Mouse (Mus musculus): ENCODE results near the gene Ptbp3.

The Ptbp3 gene

DNA sequence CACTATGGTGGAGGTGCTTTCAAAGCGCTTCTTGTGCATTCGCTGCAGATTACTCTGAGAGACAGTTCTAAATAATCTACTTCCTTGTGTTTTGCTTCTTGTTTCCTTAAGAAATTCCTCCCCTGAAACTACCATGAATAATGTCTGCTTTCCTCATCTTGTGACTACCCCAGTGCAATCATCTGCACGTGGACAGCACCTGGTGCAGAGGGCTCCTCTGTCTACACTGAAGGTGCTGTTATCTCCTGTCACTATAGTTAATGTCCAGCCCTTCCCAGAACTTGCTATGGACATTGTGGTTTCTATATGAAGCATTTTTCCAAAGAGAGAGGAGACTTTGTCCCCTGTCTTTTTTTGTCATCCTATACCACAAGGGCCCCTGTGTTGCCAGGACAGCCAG is 4.4 kb upstream of the Ptbp3 start:
- DNase-seq = no peak

DNA sequence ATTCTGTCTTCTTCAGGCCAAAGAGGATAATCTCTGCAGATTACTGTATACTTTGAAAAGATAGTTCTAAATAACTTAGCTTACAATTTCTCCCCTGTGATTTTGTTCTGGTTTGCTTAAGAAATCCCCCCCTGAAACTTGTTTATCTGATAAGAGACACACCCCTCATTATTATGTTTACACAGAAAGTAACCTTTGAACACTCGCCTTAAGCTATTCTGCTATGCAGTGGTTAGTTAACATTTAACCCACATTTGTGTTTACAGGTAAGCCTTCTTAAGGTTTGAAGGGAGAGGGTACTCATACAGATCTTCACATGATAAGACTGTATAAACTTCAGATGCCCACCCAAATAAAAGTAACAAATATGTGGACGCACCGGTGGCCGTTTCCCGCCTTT is 3.7 kb upstream of the Ptbp3 start:
- no peak for DNase-seq

GRCm38 (mm10) chr4:59551901-59552300 is 2.7 kb upstream of the Ptbp3 start:
- no peak for DNase-seq

- no peak for DNase-seq
These were observed 905 bp upstream of the Ptbp3 start for GRCm38 (mm10) chr4:59549977-59550560.

- DNase-seq = peak; percentile 86 to 89
These were observed 497 bp downstream of the Ptbp3 start for GRCm38 (mm10) chr4:59548560-59549174.

DNA sequence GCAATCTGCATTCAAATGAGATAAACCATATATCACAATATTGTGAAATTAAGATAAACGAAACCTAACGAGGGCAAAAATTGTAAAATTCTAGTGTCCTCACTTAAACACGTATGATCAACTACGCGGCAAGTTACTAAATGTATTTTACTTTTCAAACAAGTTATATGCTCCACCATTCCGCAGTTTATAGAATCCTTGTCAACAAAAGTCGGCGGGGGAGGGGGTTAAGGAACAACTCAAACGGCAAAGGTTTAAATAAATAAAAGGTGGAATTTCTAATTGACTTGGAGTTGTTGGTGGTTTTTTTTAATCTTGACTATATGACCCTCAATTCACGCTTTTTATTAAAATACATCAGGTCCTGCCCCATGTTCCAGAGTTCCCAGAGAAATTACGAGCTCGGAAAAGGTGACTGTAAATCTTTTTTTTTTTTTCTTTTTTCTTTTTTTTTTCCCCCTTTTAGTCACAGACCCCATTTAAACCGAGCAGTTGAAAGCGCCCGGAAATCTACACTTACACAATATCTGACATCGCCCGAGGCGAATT is 1.1 kb downstream of the Ptbp3 start:
- no peak for DNase-seq

DNA sequence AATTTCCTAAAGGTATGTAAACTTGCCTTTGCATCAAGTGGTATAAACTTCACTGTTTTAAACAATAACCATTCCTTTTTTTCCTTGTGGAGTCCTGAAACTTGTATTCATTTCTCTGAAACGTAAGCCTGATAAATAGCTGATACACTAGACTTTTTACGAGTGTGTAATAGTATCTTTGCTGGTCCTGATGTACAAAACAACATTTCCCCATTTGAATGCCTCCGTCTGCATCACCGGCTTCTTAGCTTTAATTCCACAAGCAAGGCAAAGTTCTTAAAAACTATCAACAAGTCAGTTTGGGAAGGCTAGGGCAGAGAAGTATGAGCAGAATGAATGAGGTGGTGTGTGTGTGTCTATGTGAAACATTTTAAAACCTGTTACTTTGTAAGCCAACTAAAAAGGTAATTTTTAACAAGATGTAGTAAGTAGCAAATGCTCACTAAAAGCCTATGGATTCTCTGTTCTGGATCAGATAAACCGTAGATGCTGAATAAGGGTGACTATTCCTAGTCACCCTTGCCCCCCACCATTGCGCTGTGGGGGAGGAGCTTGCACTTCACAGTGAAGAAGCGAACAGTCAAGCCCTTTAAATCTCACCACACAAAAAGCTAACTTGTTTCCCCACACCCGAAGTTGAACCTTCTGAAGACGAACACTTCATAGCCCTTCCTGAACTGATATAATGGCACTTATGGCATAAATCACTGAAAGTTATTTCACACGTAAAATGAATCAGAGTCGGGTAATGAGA is 1.9 kb downstream of the Ptbp3 start:
- DNase-seq = peak; percentile 41 to 60

- DNase-seq = no peak
These were observed 2.7 kb downstream of the Ptbp3 start for GRCm38 (mm10) chr4:59546285-59547071.

GRCm38 (mm10) chr4:59544654-59545053 is 4.5 kb downstream of the Ptbp3 start:
- DNase-seq = no peak

GRCm38 (mm10) chr4:59543006-59543405 is 6.2 kb downstream of the Ptbp3 start:
- DNase-seq = no peak

GRCm38 (mm10) chr4:59536281-59536680 is 12.9 kb downstream of the Ptbp3 start:
- no peak for DNase-seq

DNA sequence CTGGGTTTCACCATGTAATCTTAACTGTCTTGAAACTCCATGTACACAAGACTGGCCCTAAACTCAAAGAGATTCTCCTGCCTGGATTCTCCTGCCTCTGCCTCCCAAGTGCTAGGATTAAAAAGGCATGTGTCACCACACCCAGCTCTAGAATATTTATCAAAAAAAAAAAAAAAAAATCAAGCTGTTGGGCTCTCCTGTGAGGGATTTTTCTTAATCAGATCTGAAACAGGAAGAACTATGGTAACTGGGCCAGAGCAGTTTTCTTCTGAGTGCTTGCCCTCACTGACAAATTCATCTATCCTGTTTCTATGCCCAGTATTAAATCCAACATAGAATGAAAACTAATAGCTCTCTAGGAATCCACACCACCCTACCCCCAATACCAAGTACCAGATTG is 13.5 kb downstream of the Ptbp3 start:
- no peak for DNase-seq

DNA sequence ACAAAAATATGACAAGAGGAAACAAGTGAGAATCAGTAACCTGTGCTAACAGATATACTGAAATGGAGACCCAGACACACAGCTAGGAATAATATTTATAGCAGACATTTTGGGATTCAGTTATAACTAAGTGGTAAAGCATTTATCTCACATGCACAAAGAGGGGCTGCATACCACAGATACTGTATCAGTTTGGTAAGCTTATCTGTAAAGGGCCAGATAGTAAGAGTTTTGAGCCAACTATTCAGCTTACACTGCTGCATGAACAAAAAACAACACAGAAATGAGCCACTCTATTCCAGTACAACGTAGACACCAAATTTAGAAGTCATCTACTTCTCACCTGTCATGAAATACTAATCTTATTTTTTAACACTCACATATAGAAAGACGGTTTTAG is 15.9 kb downstream of the Ptbp3 start:
- DNase-seq = no peak

DNA sequence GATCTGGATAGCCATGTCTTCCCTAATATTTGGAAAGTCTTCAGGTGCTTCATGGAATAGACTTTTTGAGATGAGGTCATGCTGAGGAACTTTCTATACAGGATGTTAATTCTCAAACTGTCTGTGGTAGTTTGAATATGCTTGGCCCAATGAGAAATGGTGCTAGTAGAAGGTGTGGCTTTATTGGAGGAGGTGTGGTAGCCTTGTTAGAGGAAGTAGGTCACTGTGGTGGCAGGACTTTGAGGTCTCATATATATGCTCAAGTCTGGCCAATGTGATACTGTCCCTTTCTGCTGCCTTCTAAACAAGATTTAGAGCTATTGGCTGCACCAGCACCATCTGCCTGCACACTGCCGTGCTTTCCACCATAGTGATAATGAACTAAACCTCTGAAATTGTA is 18.0 kb downstream of the Ptbp3 start:
- DNase-seq = no peak

DNA sequence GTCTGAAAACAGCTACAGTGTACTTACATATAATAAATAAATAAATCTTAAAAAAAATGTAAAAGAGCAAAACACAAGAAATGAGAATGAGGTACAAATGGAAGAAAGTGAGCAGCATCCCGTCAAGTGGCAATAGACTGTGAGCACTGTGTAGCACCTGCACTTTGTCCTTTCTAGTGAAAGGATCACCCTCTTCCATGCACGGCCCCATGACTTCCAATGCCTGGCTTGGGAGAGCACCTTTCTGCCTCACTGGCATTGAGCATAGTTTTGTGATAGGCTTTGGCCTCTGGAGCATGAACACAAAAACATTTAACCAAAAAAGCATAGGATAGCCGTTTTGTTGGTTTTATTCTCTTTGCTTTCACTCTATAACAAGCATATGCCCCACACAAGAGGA is 21.7 kb downstream of the Ptbp3 start:
- DNase-seq = no peak

GRCm38 (mm10) chr4:59526728-59527127 is 22.4 kb downstream of the Ptbp3 start:
- no peak for DNase-seq

DNA sequence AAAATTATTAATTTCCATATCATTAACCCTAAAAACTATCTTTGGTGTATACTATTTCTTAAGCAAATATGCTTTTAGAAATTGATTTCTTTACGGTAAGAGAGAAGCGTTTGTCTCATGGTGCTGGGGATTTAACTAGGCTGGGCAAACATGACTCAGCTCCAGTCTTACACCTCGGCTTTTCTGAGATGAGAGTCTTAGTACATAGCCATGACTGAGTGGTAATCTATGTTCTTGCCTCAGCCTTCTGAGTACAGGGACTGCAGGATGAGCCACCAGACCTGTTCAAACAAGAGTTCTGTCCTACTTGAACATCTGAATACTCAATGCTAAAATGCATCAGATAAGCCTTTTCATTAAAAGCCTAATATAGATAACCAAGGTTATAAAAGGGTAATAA is 24.3 kb downstream of the Ptbp3 start:
- no peak for DNase-seq

- no peak for DNase-seq
These were observed 38.8 kb downstream of the Ptbp3 start for GRCm38 (mm10) chr4:59510321-59510720.

- DNase-seq = no peak
These were observed 39.6 kb downstream of the Ptbp3 start for GRCm38 (mm10) chr4:59509558-59509957.

GRCm38 (mm10) chr4:59507766-59508165 is 41.4 kb downstream of the Ptbp3 start:
- no peak for DNase-seq

- no peak for DNase-seq
These were observed 42.5 kb downstream of the Ptbp3 start for GRCm38 (mm10) chr4:59506704-59507103.

- DNase-seq = no peak
These were observed 43.7 kb downstream of the Ptbp3 start for GRCm38 (mm10) chr4:59505481-59505880.

DNA sequence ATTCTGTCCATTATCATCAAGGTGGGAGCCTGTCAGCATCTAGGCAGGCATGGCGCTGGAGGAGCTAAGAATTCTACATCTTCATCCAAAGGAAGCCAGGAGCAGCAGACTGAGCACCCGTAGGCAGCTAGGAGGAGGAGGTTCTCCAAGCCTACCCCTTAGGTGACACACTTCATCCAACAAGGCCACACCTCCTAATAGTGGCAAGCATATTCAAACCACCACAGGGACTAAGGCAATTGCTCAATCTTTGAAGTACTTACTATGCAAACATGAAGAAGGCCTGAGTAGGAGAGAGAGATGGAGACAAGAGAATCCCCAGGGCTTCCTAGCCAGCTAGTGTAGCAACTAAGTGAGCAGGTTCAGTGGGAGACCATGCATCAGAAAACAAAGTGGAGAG is 58.1 kb downstream of the Ptbp3 start:
- no peak for DNase-seq
